23 mouse cellular contexts compared by ENCODE assay signal in genomic region chr8:126758951-126759350, GRCm38 (mm10).
DNase-seq lines count a peak whose midpoint lies in the region; ATAC-seq and TF ChIP-seq lines count a peak whose summit lies in the region.
"Had no signal": no experiment of that assay in that cellular context is flagged by ENCODE, and none has a peak within 500 bp of the region (broad histone marks: within the 10 kb centered on the region; RNA-seq: fewer than 3 reads in every experiment).

No protein-coding gene starts in this region.

- no peaks in the 10 kb centered on the region for H3K9me3 ChIP-seq in heart, embryonic 13.5 days
- no peaks in the 10 kb centered on the region for H3K9me3 ChIP-seq in liver, embryonic 16.5 days (replicated peaks; ENCODE audit: control insufficient read depth, low read length)
- H3K9me3 ChIP-seq in liver, embryonic 12.5 days (replicated peaks) = no peaks in the 10 kb centered on the region
- H3K9me3 ChIP-seq: embryonic facial prominence, embryonic 10.5 days; embryonic facial prominence, embryonic 15.5 days; forebrain, embryonic 12.5 days; hindbrain, embryonic 10.5 days; hindbrain, embryonic 15.5 days; megakaryocyte, embryonic 14.5 days; midbrain, embryonic 12.5 days; neural tube, embryonic 13.5 days had no signal

- WGBS in heart, embryonic 13.5 days = 82% methylated on average over 4 of the region's 4 CpGs
- 43% methylated on average over 4 of the region's 4 CpGs for WGBS in liver, embryonic 16.5 days (ENCODE audit: insufficient replicate concordance)
- WGBS in liver, embryonic 12.5 days (ENCODE audit: insufficient replicate concordance) = 69% methylated on average over 4 of the region's 4 CpGs
- WGBS in thymus, adult 2 months = 93% methylated on average over 4 of the region's 4 CpGs

- no peak for TF ChIP-seq POLR2A in thymus, adult 2 months (IDR thresholded peaks at IDR 0.05; ENCODE audit: control insufficient read depth, extremely low read depth, insufficient read depth, low read length, poor library complexity)

- no peak for ATAC-seq in heart, embryonic 13.5 days (ENCODE audit: extremely low read depth, insufficient number of reproducible peaks, low FRiP score, low TSS enrichment)
- no peak for ATAC-seq in liver, embryonic 16.5 days (ENCODE audit: low read depth)
- ATAC-seq in liver, embryonic 12.5 days = no peak
- ATAC-seq: forebrain, postnatal 0 days had no signal

- no peak overlapping the region for H3K9ac ChIP-seq in heart, embryonic 13.5 days
- H3K9ac ChIP-seq in liver, embryonic 16.5 days (ENCODE audit: low read depth, low read length) = no peak overlapping the region
- no peak overlapping the region for H3K9ac ChIP-seq in liver, embryonic 12.5 days
- H3K9ac ChIP-seq: embryonic facial prominence, embryonic 15.5 days; forebrain, embryonic 12.5 days; forebrain, postnatal 0 days; hindbrain, embryonic 15.5 days; midbrain, embryonic 12.5 days; neural tube, embryonic 13.5 days had no signal

- peak overlapping the region; percentile 69; the same call in 1 of the 2 replicates for H3K27ac ChIP-seq in heart, embryonic 13.5 days (replicated peaks)
- H3K27ac ChIP-seq in liver, embryonic 16.5 days (ENCODE audit: low read length) = peak overlapping the region; percentile 8; the same call in 1 of the 2 replicates
- no peak overlapping the region for H3K27ac ChIP-seq in liver, embryonic 12.5 days
- peak overlapping the region; percentile 76; the same call in 1 of the 2 replicates for H3K27ac ChIP-seq in thymus, adult 2 months (ENCODE audit: control insufficient read depth, insufficient read depth, low read length)
- H3K27ac ChIP-seq: embryonic facial prominence, embryonic 10.5 days; hindbrain, embryonic 15.5 days; midbrain, embryonic 12.5 days; neural tube, embryonic 13.5 days had no signal

- no peak overlapping the region for H3K4me3 ChIP-seq in heart, embryonic 13.5 days
- H3K4me3 ChIP-seq in liver, embryonic 16.5 days (ENCODE audit: low read depth, low read length) = no peak overlapping the region
- no peak overlapping the region for H3K4me3 ChIP-seq in liver, embryonic 12.5 days
- H3K4me3 ChIP-seq in thymus, adult 2 months (ENCODE audit: control insufficient read depth, insufficient read depth, low read length) = no peak overlapping the region
- H3K4me3 ChIP-seq: embryonic facial prominence, embryonic 10.5 days; embryonic facial prominence, embryonic 15.5 days; forebrain, embryonic 12.5 days; hindbrain, embryonic 10.5 days; hindbrain, embryonic 15.5 days; layer of hippocampus, adult 2 months; midbrain, embryonic 12.5 days; myocyte; neural tube, embryonic 13.5 days had no signal

- TF ChIP-seq CTCF in thymus, adult 2 months (IDR thresholded peaks at IDR 0.05; ENCODE audit: borderline replicate concordance, control insufficient read depth, extremely low read depth, insufficient read depth, low read length, poor library complexity) = no peak

- H3K36me3 ChIP-seq in heart, embryonic 13.5 days = no peaks in the 10 kb centered on the region
- H3K36me3 ChIP-seq in liver, embryonic 16.5 days (ENCODE audit: control insufficient read depth, insufficient read depth) = no peaks in the 10 kb centered on the region
- no peaks in the 10 kb centered on the region for H3K36me3 ChIP-seq in liver, embryonic 12.5 days
- no peaks in the 10 kb centered on the region for H3K36me3 ChIP-seq in thymus, adult 2 months (ENCODE audit: control insufficient read depth, insufficient read depth, low read length)
- H3K36me3 ChIP-seq: embryonic facial prominence, embryonic 10.5 days; embryonic facial prominence, embryonic 15.5 days; forebrain, embryonic 12.5 days; hindbrain, embryonic 10.5 days; hindbrain, embryonic 15.5 days; midbrain, embryonic 12.5 days; neural tube, embryonic 13.5 days had no signal

- H3K4me1 ChIP-seq in heart, embryonic 13.5 days = peaks cover 14% of the 10 kb centered on the region
- no peaks in the 10 kb centered on the region; the same call in none of the 2 replicates for H3K4me1 ChIP-seq in liver, embryonic 16.5 days (ENCODE audit: control insufficient read depth, low read depth, low read length)
- H3K4me1 ChIP-seq in liver, embryonic 12.5 days = peaks cover 13% of the 10 kb centered on the region; the same call in 1 of the 2 replicates
- H3K4me1 ChIP-seq in thymus, adult 2 months (replicated peaks; ENCODE audit: control insufficient read depth, insufficient read depth, low read length) = peaks cover 29% of the 10 kb centered on the region

- H3K27me3 ChIP-seq in heart, embryonic 13.5 days (replicated peaks) = no peaks in the 10 kb centered on the region
- no peaks in the 10 kb centered on the region for H3K27me3 ChIP-seq in liver, embryonic 16.5 days (ENCODE audit: control insufficient read depth, insufficient read depth, low read depth, low read length)
- no peaks in the 10 kb centered on the region for H3K27me3 ChIP-seq in liver, embryonic 12.5 days (replicated peaks)
- H3K27me3 ChIP-seq in thymus, adult 2 months (ENCODE audit: control insufficient read depth, insufficient read depth, low read length) = no peaks in the 10 kb centered on the region
- H3K27me3 ChIP-seq: embryonic facial prominence, embryonic 15.5 days; forebrain, embryonic 12.5 days; hindbrain, embryonic 15.5 days; megakaryocyte, embryonic 14.5 days; midbrain, embryonic 12.5 days; neural tube, embryonic 13.5 days had no signal

- DNase-seq in heart, adult 18-20 months = no peak
- DNase-seq in thymus, adult 2 months = no peak
- no peak for DNase-seq in thymus, adult 18-20 months
- no peak for DNase-seq in adrenal gland, adult 18-20 months (ENCODE audit: low spot score in 2 of 2)
- DNase-seq: adrenal gland, postnatal 25 days; cerebellum, adult 8-10 months; forebrain, postnatal 0 days; gastrocnemius, postnatal 10 days; kidney, adult 11 months; layer of hippocampus, postnatal 36 days had no signal

- no peak overlapping the region for H3K4me2 ChIP-seq in heart, embryonic 13.5 days
- no peak overlapping the region for H3K4me2 ChIP-seq in liver, embryonic 16.5 days (ENCODE audit: low read depth, low read length)
- H3K4me2 ChIP-seq in liver, embryonic 12.5 days = no peak overlapping the region
- H3K4me2 ChIP-seq: embryonic facial prominence, embryonic 15.5 days; forebrain, embryonic 12.5 days; hindbrain, embryonic 15.5 days; midbrain, embryonic 12.5 days; neural tube, embryonic 13.5 days had no signal
